Mouse (Mus musculus): ENCODE results near the gene Cryba2. TPM values are rescaled to one million over a fixed set of nuclear protein-coding genes. Genes with fewer than 3 reads are reported as not detected.

The Cryba2 gene
- polyA plus RNA-seq, 1 experiment from 2014 or later = not detected

DNA sequence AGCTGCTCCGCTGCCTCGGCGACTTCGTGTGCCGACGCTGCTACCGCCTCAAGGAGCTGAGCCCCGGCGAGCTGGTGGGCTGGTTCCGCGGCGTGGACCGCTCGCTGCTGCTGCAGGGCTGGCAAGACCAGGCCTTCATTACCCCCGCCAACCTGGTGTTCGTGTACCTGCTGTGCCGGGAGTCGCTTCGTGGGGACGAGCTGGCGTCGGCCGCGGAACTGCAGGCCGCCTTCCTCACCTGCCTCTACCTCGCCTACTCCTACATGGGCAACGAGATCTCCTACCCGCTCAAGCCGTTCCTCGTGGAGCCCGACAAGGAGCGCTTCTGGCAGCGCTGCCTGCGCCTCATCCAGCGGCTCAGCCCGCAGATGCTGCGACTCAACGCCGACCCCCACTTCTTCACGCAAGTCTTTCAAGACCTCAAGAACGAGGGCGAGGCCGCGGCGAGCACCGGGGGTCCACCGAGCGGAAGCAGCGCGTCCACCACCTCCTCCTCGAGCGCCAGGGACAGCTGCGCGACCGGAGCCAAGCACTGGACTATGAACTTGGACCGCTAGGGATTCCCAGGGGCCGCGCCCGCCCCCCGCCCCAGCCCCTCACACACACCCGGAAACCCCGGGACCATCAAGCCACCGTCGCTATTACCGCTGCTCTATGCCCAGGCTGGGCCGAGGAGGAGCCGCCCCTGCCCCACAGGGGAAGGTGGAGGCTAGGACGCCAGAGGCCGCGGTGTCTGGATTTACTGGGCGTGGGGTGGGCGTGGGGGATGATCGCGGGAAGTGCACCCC lies 37.1 kb downstream of the Cryba2 start:
- Histone ChIP-seq H3K36me3 (ENCODE audit: control insufficient read depth, insufficient read depth) (no peaks in the 10 kb centered on the region), H3K4me3 (ENCODE audit: low read depth, low read length) (peak overlapping the region; percentile 48; the same call in 1 of the 2 replicates), H3K9ac (ENCODE audit: low read depth, low read length) (no peak overlapping the region), H3K27ac (ENCODE audit: low read length) (no peak overlapping the region), H3K4me1 (ENCODE audit: control insufficient read depth, low read depth, low read length) (no peaks in the 10 kb centered on the region; the same call in none of the 2 replicates), H3K9me3 (replicated peaks; ENCODE audit: control insufficient read depth, low read length) (no peaks in the 10 kb centered on the region), H3K4me2 (ENCODE audit: low read depth, low read length) (peak overlapping the region; percentile 65; the same call in 1 of the 2 replicates), H3K27me3 (ENCODE audit: control insufficient read depth, insufficient read depth, low read depth, low read length) (peaks cover 86% of the 10 kb centered on the region)
- no peak for ATAC-seq (ENCODE audit: low read depth)
- WGBS (ENCODE audit: insufficient replicate concordance) = 1% methylated on average over 72 of the region's 74 CpGs

DNA sequence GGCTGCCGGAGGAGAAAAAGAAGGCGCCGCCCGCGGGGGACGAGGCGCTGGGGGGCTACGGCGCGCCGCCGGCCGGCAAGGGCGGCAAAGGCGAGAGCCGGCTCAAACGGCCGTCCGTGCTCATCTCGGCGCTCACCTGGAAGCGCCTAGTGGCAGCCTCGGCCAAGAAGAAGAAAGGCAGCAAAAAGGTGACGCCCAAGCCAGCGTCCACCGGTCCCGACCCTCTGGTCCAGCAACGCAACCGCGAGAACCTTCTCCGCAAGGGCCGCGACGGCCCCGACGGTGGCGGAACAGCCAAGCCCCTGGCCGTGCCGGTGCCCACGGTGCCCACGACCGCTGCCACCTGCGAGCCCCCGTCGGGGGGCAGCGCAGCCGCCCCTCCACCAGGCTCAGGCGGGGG lies 37.8 kb downstream of the Cryba2 start:
- H3K27me3 ChIP-seq (ENCODE audit: control insufficient read depth, insufficient read depth, low read depth, low read length) = peaks cover 91% of the 10 kb centered on the region
- H3K27ac ChIP-seq (ENCODE audit: low read length) = no peak overlapping the region
- peak overlapping the region; percentile 48 for H3K4me3 ChIP-seq (ENCODE audit: low read depth, low read length)
- no peaks in the 10 kb centered on the region for H3K36me3 ChIP-seq (ENCODE audit: control insufficient read depth, insufficient read depth)
- H3K9me3 ChIP-seq (replicated peaks; ENCODE audit: control insufficient read depth, low read length) = no peaks in the 10 kb centered on the region
- no peak overlapping the region for H3K9ac ChIP-seq (ENCODE audit: low read depth, low read length)
- under 1% methylated on average over 41 of the region's 48 CpGs for WGBS (ENCODE audit: insufficient replicate concordance)
- H3K4me2 ChIP-seq (ENCODE audit: low read depth, low read length) = peak overlapping the region; percentile 65
- no peak for ATAC-seq (ENCODE audit: low read depth)
- no peaks in the 10 kb centered on the region; the same call in none of the 2 replicates for H3K4me1 ChIP-seq (ENCODE audit: control insufficient read depth, low read depth, low read length)

DNA sequence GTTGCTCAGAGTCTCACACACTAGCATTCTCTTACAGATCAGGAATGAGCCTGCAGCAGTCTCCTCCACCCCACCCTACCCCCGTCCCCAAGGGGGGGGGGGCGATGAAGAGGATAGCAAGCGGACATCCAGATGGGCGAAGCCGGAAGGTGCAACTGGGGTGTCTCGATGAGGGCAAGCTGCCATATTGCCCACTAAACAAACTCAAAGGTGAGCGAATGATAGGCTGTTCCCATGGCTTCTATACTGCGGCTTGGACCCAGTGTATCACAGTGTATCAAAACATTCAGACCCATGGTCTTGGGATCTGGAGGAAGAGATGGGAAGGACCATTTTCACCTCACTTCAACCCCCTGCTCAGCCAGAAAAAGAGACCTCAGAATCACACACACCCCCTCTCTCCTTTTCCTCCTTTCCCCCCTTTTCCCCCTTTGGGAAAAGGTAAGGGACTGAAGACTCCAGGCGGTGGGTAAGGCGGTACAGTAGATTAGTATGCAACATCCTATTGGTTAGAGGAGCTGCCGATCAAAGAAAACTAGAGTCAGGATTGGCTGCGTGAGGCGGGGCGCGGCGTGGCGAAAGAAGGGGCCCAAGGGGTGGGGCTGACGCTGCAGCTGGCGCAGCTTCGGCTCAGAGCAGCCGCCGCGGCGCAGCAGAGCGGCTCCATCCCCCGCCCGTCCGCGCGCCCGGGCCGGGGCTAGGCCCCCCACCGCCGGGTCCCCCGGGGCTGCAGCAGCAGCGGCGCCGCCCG lies 38.5 kb downstream of the Cryba2 start, which contains the start of gene Cdk5r2:
Cdk5r2 (plus strand) TSS at position 629 of the 751 bp plus-strand sequence.
- peak; percentile 58 for ATAC-seq (ENCODE audit: low read depth)
- Histone ChIP-seq H3K9me3 (replicated peaks; ENCODE audit: control insufficient read depth, low read length) (no peaks in the 10 kb centered on the region), H3K36me3 (ENCODE audit: control insufficient read depth, insufficient read depth) (no peaks in the 10 kb centered on the region), H3K9ac (ENCODE audit: low read depth, low read length) (no peak within 1 kb of the TSS), H3K4me2 (ENCODE audit: low read depth, low read length) (peak within 1 kb of the TSS; percentile 65), H3K27me3 (ENCODE audit: control insufficient read depth, insufficient read depth, low read depth, low read length) (peaks cover 90% of the 10 kb centered on the region), H3K4me3 (ENCODE audit: low read depth, low read length) (peak within 1 kb of the TSS; percentile 48), H3K4me1 (ENCODE audit: control insufficient read depth, low read depth, low read length) (no peaks in the 10 kb centered on the region; the same call in none of the 2 replicates), H3K27ac (ENCODE audit: low read length) (no peak within 1 kb of the TSS)
- 3% methylated on average over 38 of the region's 39 CpGs for WGBS (ENCODE audit: insufficient replicate concordance)

DNA sequence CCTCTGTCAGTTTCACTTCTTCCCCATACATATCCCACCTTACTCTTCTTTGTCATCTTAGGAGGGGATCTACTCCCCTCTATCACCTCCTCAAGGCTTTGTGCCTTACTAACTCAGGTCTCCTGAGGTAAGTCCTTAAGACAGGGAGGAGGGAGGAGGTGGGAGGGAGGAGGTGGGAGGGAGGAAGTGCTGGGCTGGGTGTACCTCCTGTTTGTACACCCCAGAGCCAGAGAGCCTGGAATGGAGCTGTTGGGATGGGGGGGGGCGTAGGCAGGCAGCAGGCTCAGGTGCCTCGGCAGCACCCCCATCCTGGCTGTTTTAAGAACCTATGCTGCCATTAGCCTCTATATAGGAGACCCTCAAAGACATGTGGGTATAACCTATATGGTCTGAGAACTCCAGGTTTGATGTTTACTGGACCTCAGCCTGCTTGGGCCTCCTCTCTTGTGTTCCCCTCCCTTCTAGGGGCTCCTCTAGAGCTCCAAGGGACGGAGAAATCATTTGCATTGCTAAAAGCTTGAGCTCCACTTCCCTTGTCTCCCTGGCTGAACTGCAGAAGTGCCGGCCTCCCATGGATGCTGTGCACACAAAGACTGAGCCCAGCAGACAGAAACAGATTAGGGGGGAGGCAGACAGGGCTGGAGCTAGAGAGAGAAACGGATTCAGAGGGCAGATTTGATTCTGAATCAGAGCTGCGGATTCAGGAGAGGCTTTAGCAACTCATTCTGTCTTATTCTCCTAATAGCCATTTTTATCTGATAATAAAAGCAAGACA lies 41.8 kb downstream of the Cryba2 start:
- Histone ChIP-seq H3K27ac (ENCODE audit: low read length) (no peak overlapping the region), H3K9ac (ENCODE audit: low read depth, low read length) (no peak overlapping the region), H3K9me3 (replicated peaks; ENCODE audit: control insufficient read depth, low read length) (no peaks in the 10 kb centered on the region), H3K27me3 (ENCODE audit: control insufficient read depth, insufficient read depth, low read depth, low read length) (peaks cover 61% of the 10 kb centered on the region), H3K4me3 (ENCODE audit: low read depth, low read length) (no peak overlapping the region), H3K36me3 (ENCODE audit: control insufficient read depth, insufficient read depth) (no peaks in the 10 kb centered on the region), H3K4me2 (ENCODE audit: low read depth, low read length) (no peak overlapping the region), H3K4me1 (ENCODE audit: control insufficient read depth, low read depth, low read length) (no peaks in the 10 kb centered on the region; the same call in none of the 2 replicates)
- ATAC-seq (ENCODE audit: low read depth) = no peak
- WGBS (ENCODE audit: insufficient replicate concordance) = 5% methylated on average over 6 of the region's 6 CpGs

DNA sequence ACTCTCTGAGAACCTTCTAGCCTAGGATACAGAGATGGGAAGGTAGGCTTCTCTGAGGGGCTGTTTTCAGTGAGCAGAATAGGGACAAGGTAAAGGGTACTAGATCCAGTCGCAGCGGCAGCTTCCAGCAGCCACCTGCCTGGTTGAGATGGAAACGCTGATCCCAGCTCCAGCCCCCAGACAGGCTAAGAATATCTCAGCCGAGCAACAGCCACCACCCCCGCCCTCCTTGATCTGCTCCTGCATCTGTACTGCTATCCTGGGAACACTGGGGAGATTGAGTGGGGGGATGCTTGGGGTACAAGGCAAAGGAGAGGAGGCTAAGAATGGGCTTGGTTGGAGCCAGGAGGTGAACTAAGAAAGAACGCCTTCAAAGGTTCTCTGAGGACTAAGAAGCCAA lies 42.7 kb downstream of the Cryba2 start:
- ATAC-seq (ENCODE audit: low read depth) = no peak
- WGBS (ENCODE audit: insufficient replicate concordance) = 18% methylated on average over 6 of the region's 6 CpGs
- Histone ChIP-seq H3K4me2 (ENCODE audit: low read depth, low read length) (no peak overlapping the region), H3K36me3 (ENCODE audit: control insufficient read depth, insufficient read depth) (no peaks in the 10 kb centered on the region), H3K9ac (ENCODE audit: low read depth, low read length) (no peak overlapping the region), H3K9me3 (replicated peaks; ENCODE audit: control insufficient read depth, low read length) (no peaks in the 10 kb centered on the region), H3K4me1 (ENCODE audit: control insufficient read depth, low read depth, low read length) (no peaks in the 10 kb centered on the region; the same call in none of the 2 replicates), H3K27ac (ENCODE audit: low read length) (no peak overlapping the region), H3K27me3 (ENCODE audit: control insufficient read depth, insufficient read depth, low read depth, low read length) (peaks cover 52% of the 10 kb centered on the region), H3K4me3 (ENCODE audit: low read depth, low read length) (no peak overlapping the region)

- WGBS (ENCODE audit: insufficient replicate concordance) = 35% methylated on average over 5 of the region's 5 CpGs
These were observed 44.0 kb downstream of the Cryba2 start for GRCm38 (mm10) chr1:74848946-74849345.

DNA sequence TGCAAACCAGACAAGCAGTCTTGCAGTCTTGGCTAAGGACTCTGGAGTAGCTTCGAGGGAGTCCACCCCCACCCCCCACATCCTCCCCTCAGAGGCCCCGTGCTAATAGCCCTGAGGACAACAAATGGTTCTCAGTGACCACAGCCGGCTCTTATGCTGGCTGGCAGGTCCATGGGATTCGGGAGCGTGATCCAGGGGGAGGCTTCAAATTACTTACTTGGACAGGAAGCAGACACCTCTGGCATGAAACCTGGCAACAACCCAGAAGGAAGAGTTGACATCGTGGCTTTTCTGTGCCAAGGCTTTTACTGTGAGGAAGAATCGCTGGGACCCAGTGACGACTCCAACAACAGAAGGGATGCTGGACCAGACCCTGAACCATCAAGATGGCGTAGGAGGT lies 46.6 kb downstream of the Cryba2 start:
- 24% methylated on average over 9 of the region's 9 CpGs for WGBS (ENCODE audit: insufficient replicate concordance)
- no peak for ATAC-seq (ENCODE audit: low read depth)

More at GRCm38 (mm10) chr1:74848946-74849345, 44.0 kb downstream of the Cryba2 start:
- H3K9ac ChIP-seq (ENCODE audit: low read depth, low read length) = no peak overlapping the region
- H3K4me1 ChIP-seq (ENCODE audit: control insufficient read depth, low read depth, low read length) = no peaks in the 10 kb centered on the region
- no peak for ATAC-seq (ENCODE audit: low read depth)
- no peaks in the 10 kb centered on the region for H3K9me3 ChIP-seq (replicated peaks; ENCODE audit: control insufficient read depth, low read length)
- H3K27me3 ChIP-seq (ENCODE audit: control insufficient read depth, insufficient read depth, low read depth, low read length) = peaks cover 39% of the 10 kb centered on the region
- no peaks in the 10 kb centered on the region for H3K36me3 ChIP-seq (ENCODE audit: control insufficient read depth, insufficient read depth)
- no peak overlapping the region for H3K27ac ChIP-seq (ENCODE audit: low read length)
- H3K4me3 ChIP-seq (ENCODE audit: low read depth, low read length) = no peak overlapping the region
- no peak overlapping the region for H3K4me2 ChIP-seq (ENCODE audit: low read depth, low read length)

DNA sequence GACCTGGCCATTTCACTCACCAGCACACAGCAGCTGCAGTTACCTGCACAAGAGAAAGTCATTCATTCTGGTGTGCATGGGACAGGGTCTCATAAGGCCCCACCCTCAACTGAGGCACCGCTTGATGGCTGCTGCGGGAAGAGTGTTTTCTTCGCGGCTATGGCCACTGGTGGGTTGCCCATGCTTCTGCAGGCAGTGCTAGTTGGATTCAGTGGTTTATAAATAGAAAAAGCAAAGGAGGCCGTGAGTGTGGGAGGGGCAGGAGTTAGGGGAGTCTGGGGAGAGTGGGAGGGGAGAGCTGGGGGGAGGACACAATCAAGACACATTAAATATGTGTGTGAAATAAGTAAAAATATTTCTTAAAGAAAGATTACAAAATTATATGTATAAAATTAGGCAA lies 49.9 kb downstream of the Cryba2 start:
- no peaks in the 10 kb centered on the region for H3K36me3 ChIP-seq (ENCODE audit: control insufficient read depth, insufficient read depth)
- WGBS (ENCODE audit: insufficient replicate concordance) = 66% methylated on average over 5 of the region's 5 CpGs
- ATAC-seq (ENCODE audit: low read depth) = no peak

More for the DNA sequence above, 46.6 kb downstream of the Cryba2 start:
- H3K4me1 ChIP-seq (ENCODE audit: control insufficient read depth, low read depth, low read length) = no peaks in the 10 kb centered on the region
- H3K9ac ChIP-seq (ENCODE audit: low read depth, low read length) = no peak overlapping the region
- H3K27me3 ChIP-seq (ENCODE audit: control insufficient read depth, insufficient read depth, low read depth, low read length) = peaks cover 16% of the 10 kb centered on the region
- H3K4me2 ChIP-seq (ENCODE audit: low read depth, low read length) = no peak overlapping the region
- no peak overlapping the region for H3K27ac ChIP-seq (ENCODE audit: low read length)
- H3K36me3 ChIP-seq (ENCODE audit: control insufficient read depth, insufficient read depth) = no peaks in the 10 kb centered on the region
- no peaks in the 10 kb centered on the region for H3K9me3 ChIP-seq (replicated peaks; ENCODE audit: control insufficient read depth, low read length)
- H3K4me3 ChIP-seq (ENCODE audit: low read depth, low read length) = no peak overlapping the region

More for the DNA sequence above, 49.9 kb downstream of the Cryba2 start:
- Histone ChIP-seq H3K4me2 (ENCODE audit: low read depth, low read length) (no peak overlapping the region), H3K27me3 (ENCODE audit: control insufficient read depth, insufficient read depth, low read depth, low read length) (peaks cover 2% of the 10 kb centered on the region; the same call in 1 of the 2 replicates), H3K9me3 (replicated peaks; ENCODE audit: control insufficient read depth, low read length) (no peaks in the 10 kb centered on the region), H3K9ac (ENCODE audit: low read depth, low read length) (no peak overlapping the region), H3K27ac (ENCODE audit: low read length) (no peak overlapping the region), H3K4me3 (ENCODE audit: low read depth, low read length) (no peak overlapping the region), H3K4me1 (ENCODE audit: control insufficient read depth, low read depth, low read length) (no peaks in the 10 kb centered on the region)
